Mouse (Mus musculus): ENCODE measurements around the gene Ostf1.

The Ostf1 gene

DNA sequence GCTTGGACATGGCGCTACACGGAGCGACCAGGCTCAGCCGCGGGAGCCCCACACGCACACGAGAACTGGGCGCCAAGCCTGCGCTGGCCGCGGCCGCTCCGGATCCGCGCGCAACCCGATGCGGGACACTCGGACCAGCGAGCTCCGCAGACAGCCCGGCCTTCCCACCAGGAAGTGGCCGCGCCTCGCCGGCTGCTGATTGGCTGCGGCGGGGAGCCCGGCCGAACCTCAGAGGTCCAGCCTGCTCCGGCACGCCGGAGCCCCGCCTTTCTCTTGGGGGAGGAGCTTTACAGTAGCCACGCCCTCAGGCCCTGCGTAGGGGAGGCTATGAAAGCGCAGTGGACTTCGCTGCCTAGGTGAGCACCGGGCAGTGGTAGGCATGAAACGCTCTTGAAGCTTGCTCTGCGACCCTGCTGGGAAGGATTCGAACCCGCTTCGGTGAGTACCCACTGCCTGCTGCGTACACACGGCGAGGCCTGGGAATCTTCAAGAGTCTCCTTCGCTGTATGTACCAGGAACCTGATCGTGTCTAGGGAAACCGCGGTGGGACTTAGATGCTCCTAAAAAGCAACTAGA, at the start of gene Ostf1, which contains the start of gene Nmrk1:
Gene Ostf1 (minus strand): TSS at position 180 of the 576 bp plus-strand sequence.
Gene Nmrk1 (plus strand): TSS at position 307 of the 576 bp plus-strand sequence.
- in situ Hi-C loops (cut with MseI, MboI): no loop called here

DNA sequence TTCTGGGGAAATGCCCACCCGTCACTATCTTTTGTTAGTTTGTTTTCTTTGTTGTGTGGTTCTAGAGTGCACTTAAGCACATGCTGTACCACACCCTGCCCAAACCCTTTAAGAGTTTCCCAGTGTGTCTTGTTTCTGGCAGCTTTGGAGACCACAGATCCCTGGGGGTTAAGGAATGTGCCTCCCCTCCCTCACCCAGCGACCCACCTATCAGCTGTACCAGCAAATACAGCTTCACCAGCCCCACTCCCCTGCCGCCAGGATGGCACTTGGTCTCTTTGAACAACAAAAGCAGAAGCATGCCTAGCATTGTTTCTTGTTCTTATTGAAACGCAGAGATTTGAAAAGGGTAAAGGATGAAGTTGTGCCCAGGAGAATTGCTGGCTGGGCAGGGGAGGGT, 41.5 kb upstream of the Ostf1 start:
- in situ Hi-C loops (cut with MseI, MboI): no loop called here

DNA sequence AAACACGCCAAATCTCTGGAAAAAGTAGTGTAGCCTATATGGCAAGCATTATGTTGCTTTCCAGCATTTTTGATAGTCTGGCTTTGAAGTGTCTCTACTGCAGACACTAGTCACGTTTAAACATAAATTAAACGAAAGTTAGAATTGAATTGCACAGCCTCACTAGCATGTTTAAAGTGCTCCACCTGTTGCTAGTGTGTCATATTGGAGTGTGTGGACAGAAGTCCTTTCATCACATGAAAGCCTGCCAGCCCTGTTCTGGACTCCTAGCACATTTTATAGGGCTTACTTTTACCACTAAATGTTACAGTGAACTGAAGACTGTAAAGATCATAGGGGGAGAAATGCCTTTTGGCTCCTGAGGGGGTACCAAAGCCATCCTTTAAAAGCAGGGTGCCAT, 40.9 kb upstream of the Ostf1 start:
- in situ Hi-C loops (cut with MseI, MboI): no loop called here

DNA sequence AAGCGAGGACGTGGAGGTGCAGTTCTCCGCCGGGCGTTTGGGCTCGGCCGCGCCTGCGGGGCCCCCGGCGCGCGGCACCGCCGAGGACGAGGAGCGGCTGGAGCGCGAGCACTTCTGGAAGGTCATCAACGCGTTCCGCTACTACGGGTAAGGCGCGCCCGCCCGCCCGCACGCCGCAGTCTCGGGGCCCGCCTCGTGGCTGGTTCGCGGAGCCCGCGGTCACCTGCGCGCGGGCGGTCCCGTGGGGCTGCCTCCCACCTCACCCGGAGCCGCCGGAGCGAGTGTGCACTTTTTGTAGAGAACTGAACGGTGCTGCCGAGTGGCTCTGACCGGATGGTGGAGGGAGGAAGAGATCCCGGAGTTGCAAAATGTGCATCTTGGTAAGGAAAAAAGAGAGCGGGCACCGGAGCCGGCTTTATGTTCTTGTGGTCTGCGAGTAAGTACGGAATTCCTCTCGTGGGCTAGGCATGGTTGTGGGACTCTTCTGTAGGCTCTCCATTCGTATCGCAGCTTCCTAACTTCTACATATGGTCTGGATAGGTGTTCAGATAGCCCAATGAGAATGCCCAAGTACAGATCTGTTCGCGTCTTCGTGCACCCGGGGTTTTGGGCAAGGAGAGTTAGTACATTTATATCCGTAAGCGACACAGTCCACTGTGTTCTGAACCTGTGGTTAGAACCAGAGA, 39.6 kb upstream of the Ostf1 start:
- in situ Hi-C loops (cut with MseI, MboI): no loop called here

DNA sequence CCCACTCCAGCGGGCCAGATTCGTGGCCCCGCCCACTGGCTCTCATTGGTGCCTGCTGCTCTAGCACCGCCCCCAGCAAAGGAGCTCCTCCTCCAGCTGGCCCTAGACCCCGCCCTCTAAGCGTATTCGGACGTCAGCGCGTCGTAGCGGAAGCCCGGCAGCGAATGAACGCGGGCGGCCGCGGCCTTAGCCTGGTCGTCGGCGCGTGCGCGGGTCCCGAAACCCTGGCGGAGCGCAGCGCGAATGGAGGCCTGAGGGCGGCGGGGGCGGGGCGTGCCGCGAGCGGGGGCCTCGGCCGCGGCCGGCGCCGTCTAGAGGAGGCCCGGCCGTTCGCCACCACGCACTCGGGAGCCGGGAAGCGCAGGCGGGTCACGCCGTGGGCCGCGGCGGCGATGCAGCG, 39.0 kb upstream of the Ostf1 start, which contains the start of gene Carnmt1:
Gene Carnmt1 (plus strand): TSS at position 157 of the 400 bp plus-strand sequence.
- in situ Hi-C loops (cut with MseI, MboI): no loop called here

DNA sequence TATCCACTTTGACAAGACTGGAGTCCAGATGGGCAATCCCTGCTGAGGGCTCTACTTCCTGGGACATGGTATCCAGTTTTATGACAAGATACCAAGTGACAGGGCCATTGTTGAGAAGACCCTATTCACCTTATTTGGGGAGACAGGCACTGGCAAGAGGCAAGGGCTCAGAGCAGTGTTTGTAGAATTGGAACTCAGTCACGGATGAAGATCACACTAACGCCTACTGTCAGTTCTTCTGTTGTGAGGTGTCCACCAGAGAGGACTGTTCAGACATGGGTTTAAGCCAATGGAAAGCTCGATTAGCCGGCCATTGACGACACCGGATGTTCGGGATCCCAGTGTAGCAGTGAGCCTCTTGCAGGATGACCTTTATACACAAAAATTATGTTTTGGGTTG, 37.9 kb upstream of the Ostf1 start:
- in situ Hi-C loops (cut with MseI, MboI): no loop called here

DNA sequence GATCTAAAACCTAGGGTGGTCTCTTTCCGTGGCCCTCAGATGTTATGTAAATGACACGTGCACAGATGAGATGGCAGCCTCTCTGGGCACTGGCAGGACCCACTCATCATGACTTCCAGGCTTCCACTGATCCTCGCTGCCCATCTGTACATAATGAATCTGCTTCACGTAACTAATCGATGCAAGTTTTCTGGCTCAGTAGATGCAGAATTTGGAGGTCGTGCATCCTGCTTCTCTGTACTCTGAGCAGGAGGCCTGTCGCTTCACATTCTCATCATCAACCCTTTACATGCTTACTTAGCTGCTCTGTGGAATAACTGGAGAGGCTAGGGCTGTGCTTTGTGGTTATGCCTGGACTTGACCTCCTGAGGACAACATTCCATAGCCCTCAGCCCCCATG, 35.3 kb upstream of the Ostf1 start:
- in situ Hi-C loops (cut with MseI, MboI): no loop called here

DNA sequence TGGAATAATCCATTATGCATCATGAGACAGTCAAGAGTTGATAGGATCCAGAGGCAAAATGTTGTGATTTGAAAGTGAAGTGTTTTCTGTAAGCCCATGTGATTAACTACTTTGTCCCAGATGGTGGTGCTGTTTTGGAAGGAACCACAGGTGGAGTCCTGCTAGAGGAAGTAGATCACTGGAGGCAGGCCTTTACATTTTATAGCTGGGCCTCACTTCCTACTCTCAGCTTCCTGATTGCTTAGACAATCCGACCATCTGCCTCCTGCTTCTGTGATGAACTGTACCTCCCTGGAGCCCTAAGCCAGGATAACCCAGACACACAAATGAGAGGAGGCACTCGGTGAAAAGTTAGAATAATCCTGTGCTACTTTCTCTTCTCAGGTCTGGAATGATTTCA, 32.3 kb upstream of the Ostf1 start:
- in situ Hi-C loops (cut with MseI, MboI): no loop called here

DNA sequence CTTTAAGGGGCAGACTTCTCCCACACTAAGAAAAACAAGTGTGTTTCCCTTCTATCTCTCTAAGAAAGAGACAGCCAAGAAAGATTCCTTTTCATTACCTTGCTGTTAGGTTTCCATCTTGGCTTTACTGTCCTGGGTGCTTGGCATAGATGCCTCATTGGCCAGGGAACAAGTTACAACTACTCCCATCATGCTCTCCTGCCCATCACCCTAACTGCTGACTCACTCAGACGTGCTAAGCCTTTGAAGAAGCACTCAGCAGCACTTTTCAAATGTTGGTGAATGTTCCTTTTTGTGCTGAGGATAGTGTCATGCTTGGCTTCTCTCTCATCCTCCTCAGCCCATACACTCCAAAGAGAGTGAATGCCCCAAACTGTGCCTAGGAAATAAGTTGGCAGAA, 30.1 kb upstream of the Ostf1 start:
- in situ Hi-C loops (cut with MseI, MboI): no loop called here

DNA sequence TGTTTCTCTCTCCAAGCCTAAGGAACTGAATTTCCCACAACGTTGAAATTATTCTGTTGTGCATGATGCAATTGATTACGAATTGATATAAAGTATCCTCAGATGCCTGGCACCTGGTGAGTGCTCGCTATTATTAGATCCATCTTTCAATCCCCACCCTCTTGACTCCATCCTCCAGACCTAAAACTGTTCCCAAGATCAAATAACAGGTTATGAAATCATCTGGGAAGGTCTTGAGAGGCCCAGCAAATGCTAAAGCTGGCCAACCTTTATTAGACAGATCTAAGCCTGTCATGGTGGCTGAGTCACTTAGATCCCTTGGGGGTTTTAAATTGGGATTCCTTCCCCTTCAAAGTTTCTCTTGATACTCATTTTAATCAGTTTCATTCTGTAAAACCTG, 28.8 kb upstream of the Ostf1 start:
- in situ Hi-C loops (cut with MseI, MboI): no loop called here

DNA sequence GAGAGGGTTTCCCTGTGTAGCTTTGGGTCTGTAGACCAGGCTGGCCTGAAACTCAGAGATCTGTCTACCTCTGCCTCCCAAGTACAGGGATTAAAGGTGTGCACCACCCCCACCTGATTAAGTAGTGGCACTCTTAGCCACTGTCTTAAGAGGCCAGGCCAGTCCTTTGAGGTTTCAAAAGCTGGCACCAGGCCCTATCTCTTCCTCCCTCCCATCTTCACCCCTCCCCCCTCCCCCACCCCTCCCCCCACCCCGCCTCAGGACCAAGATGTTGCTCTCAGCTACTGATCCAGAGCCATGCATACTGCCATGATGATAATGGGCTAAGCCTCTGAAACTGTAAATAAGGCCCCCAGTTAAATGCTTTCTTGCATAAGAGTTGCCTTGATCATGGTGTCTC, 27.7 kb upstream of the Ostf1 start:
- in situ Hi-C loops (cut with MseI, MboI): no loop called here

DNA sequence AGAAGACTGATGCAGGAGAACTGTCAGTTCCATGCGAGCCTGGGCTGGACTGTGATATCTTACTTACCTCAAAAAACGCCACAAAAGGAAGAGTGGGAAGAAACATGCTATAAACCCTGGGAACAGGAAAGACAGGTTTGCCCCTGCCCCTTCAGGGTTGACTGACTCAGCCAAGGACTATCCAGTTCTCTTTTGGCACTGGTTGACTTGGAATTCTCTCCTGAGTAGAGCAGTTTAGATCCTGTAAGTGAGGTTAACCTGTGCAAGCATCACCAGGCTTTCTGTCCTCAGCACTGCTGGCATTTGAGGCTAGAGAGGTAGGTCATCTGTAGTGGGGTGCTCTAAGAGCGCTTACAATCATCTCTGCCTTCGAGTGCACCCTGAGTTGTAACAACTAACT, 26.9 kb upstream of the Ostf1 start:
- in situ Hi-C loops (cut with MseI, MboI): no loop called here

DNA sequence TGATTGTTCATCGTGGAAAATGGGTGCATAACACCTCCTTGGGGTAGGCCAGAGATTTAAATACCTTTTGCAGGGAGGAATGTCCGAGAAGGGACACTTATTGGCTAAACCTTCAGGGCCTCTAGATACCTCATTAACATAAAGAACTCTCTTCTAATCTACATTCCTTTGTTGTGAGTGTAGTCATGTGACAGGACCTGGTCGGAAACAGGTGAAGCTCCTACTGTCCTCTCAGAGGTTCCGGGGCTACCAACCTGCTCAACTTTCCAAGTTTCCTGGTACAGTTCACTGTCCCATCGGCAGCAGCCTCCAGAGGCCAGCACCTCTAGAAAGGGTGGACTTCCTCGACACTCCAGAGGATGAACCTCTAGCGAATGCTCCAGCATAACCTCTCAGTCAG, 24.4 kb upstream of the Ostf1 start:
- in situ Hi-C loops (cut with MseI, MboI): no loop called here

DNA sequence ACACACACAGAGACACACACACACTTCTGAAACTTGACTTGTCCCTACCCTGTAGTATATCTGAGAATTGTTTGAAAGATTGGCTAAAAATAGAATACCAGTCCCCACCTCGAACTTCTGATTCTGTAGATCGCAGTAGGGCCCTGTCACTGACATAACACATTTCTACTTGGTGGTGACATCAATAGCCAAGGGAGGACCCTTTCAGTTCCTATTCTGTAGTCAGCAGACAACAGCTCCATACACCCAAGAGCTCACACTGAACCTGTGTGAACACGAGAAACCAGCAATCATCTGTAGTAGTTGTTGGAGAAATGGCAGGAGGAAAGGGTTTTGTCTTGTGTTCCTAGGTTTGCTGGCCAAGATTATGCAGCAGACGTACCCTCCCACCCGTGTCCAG, 23.4 kb upstream of the Ostf1 start:
- in situ Hi-C loops (cut with MseI, MboI): no loop called here

DNA sequence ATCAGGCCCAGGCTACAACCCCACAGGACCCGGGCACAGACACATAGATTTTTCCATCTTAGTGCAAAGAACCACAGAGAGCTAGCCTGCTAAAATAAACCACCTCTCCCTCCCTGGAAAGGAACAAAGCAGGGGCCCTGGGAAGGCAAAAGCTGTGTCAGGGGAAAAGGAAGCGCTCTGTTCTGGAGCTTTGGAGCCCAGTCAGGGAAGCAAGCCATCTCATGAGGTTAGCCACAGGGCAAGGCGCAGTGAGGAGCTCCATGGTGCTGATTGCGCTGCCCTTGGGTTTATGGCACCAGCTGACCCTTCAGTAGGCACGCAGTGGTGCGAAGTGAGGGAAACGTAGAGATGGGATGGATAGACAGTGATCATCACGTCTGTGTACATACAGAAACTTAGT, 22.7 kb upstream of the Ostf1 start:
- in situ Hi-C loops (cut with MseI, MboI): no loop called here

DNA sequence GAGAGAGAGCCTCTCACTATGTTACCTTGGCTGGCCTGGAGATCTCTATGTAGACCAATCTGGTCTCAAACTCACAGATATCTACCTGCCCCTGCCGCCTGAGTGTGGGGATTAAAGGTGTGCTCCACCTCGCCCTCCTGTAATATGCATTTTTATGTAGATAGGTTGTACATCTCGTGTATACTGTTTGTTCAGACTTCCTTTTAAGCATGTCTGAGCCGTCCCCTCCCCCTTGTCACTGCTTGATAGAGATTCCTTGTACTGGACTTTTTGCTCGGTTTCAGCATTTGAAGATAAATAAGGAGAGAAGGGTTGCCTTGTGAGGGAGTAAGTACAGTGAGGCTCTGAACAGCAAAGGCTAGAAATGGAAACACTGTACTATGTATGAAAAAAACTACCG, 21.4 kb upstream of the Ostf1 start:
- in situ Hi-C loops (cut with MseI, MboI): no loop called here

DNA sequence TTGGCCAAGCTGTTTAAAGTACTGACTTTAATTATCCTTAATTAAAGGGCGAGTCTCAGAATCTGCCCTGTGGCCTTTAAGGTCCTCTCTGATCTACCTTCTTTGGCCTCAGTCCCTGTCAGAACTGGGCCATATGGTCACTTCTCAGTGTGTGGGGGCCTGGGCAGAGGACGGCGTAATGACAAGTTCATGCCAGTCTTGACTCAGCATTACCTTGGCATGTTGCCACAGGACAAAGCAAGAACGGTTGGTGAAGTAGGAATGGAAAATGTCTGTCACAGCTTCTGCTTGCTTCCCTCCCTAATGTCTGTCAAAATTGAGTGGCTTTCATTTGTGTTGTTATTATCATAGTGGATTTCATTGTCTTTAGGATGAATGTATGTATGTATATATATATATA, 21.0 kb upstream of the Ostf1 start:
- in situ Hi-C loops (cut with MseI, MboI): no loop called here

DNA sequence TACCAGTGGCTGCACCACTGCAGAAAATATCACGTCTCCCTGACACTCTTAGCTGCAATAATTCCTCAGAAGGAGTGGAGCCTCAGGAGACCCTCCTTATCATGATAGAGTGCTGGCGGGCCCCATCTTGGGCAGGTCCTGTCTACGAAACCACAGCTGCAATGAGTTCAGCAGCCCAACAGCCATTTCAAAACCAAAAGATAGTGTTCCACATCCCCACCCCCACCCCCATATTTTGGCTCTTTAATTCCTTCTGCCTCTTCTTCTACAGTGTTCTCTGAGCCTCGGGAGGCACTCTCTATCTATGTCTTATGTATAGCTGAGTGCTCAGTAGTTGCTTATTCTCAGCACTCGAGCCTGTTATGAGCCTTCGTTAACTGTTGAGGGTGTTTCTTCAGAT, 18.9 kb upstream of the Ostf1 start:
- in situ Hi-C loops (cut with MseI, MboI): no loop called here

DNA sequence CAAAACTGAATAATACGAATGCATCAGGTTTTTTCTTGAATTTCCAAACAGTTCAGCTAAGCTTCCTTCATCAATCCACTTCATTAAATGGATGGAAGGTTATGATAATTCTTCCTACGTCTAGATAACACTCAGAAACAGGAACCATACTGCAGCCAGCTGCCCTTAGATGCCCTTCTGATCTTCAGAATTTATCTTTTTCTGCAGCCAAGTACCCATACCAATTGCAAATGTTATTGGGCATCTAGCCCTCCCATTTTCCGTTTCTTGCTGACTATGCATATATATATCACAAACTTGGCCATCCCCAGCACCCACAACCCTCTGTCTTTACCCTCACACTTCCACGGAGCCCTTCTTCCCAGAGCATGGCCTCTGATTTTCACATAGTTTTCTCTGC, 18.3 kb upstream of the Ostf1 start:
- in situ Hi-C loops (cut with MseI, MboI): no loop called here

DNA sequence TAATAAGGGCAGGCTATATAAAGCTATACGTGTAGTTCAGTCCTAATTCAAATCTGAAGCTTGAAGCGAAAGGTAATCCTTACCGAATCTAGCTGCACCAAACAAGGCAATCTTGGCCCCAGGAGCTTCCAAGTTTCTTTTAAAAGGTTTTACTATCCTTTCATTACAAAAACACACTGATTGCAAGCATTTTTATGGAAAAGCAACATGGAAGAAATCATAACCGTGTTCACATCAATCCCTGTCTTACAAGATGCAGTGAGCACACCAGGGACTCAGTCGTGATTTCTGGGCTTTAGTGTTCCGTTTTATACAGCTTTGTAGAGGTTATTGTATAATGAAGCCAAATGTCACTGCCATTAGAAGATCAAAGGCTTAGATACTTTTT, 16.9 kb upstream of the Ostf1 start:
- in situ Hi-C loops (cut with MseI, MboI): no loop called here

DNA sequence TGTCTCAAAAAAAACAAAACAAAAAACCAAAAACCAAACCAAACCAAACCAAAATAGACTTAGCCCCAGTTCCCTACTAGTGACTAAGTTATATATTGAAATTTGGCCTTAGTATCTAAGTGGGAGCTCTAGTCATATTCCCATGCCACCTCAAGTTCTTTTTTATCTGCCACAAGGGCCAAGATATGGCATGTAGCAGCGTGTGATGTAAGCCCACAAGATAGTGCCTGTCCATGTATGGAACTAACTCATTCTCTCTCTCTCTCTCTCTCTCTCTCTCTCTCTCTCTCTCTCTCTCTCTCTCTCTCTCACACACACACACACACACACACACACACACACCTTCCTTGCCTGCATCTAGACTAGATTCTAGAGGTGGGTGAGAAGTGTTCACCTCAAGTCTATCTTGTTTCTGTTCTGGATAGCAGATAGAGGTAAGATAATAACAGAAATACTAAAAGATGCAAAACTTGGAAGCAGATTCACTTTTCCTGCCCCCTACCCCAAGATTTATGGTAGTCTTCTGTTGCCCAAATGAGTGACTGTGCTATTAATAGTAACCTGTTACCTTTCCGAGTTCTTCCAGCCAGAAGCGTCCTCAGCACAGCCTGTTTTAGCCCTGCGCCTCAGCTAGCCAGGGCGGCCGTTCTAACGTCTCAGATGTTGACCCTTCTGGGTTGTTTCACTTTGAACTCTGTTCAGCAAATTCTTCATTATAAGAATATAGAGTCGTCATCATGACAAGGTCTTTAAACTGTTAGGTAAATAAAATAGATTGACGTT, 16.3 kb upstream of the Ostf1 start:
- in situ Hi-C loops (cut with MseI, MboI): no loop called here

DNA sequence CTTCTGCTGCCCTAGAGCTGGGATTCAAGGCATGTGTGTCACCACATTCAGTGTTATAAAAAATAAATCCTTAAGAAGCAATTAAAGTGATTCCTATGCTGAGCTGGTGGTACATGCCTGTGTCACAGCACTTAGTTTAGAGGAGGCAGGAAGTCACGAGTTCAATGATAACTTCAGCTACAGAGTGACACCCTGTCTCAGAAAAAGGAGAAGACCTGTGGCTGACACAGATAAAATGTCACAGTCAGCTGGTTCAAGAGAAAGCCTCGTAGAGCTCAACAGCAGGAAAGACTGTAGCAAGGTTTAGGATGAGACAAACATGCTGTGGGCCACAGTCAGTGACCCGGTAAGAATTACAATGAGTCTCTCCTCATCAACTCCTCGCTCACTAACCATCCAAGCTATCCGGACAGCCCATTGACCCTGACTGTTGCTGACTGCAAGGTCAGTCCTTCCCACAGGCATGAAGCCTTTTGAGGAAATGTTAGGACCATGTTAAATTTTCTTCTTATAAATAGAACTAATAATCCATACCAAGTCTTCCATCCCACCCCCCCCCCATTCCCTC, 15.3 kb upstream of the Ostf1 start:
- in situ Hi-C loops (cut with MseI, MboI): no loop called here

DNA sequence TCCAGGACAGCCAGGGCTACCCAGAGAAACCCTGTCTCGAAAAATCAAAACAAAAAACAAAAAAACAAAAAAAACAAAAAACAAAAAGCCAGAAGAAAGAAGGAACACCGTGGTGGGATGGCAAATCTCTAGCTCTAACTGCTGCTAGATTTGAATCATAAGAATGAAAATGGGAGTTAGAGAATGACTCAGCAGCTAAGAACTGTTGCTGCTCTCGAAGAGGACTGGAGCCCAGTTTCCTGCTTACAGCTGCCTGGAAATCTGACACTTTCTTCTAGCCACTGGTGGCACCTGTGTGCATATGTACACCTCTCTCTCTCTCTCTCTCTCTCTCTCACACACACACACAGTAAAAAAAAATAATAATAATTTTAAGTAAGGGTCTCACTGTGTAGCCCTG, 14.8 kb upstream of the Ostf1 start:
- in situ Hi-C loops (cut with MseI, MboI): no loop called here

Data from mouse trophoblast stem cell (cell line).